Mouse (Mus musculus) limb, embryonic 14.5 days (tissue): ENCODE measurements around the gene Scyl3. TPM values are rescaled to one million over a fixed set of nuclear protein-coding genes. Genes with fewer than 3 reads are reported as not detected.

Experiments used
- ATAC-seq: fragments of 200-750 bp; cut with Nextera tagmentation; 2 replicates; pipeline ENCODE4 v1.8.0; 2017; ENCODE audit warnings: low read depth, moderate number of reproducible peaks, moderate TSS enrichment; ENCODE audit not compliant: low FRiP score
- DNase-seq: peaks from one replicate; pipeline ENCODE4 v3.0.0-alpha.2; 2015; ENCODE audit warnings: low spot score
- H3K27ac ChIP-seq: fragments of 300-500 bp; sonication (generic); replicated peaks from 2 replicates; pipeline ENCODE4 v1.5.1; 2014; ENCODE audit warnings: low read depth, mild to moderate bottlenecking, low read length, moderate library complexity, mixed read lengths
- H3K27me3 ChIP-seq: fragments of 300-500 bp; sonication (generic); 2 replicates; pipeline ENCODE4 v1.6.1; 2014; ENCODE audit warnings: low read length, mixed read lengths; ENCODE audit not compliant: control insufficient read depth, insufficient read depth
- H3K36me3 ChIP-seq: fragments of 300-500 bp; sonication (generic); 2 replicates; pipeline ENCODE4 v1.6.1; 2014; ENCODE audit warnings: mild to moderate bottlenecking, low read length, moderate library complexity, mixed read lengths; ENCODE audit not compliant: control insufficient read depth, insufficient read depth
- H3K4me1 ChIP-seq: fragments of 300-500 bp; sonication (generic); 2 replicates; pipeline ENCODE4 v1.6.1; 2014; ENCODE audit warnings: antibody characterized with exemption, low read length, mixed read lengths; ENCODE audit not compliant: control insufficient read depth, insufficient read depth
- H3K4me2 ChIP-seq: fragments of 300-500 bp; sonication (generic); replicated peaks from 2 replicates; pipeline ENCODE4 v1.6.1; 2014; ENCODE audit warnings: low read depth, mild to moderate bottlenecking, low read length, moderate library complexity; ENCODE audit not compliant: severe bottlenecking
- H3K4me3 ChIP-seq: fragments of 300-500 bp; sonication (generic); replicated peaks from 2 replicates; pipeline ENCODE4 v1.5.1; 2014; ENCODE audit warnings: low read length
- H3K9ac ChIP-seq: fragments of 300-500 bp; sonication (generic); 2 replicates; pipeline ENCODE4 v1.6.1; 2014; ENCODE audit warnings: mild to moderate bottlenecking, low read depth, low read length, moderate library complexity; ENCODE audit not compliant: severe bottlenecking
- H3K9me3 ChIP-seq: fragments of 300-500 bp; sonication (generic); 2 replicates; pipeline ENCODE4 v1.6.1; 2016; ENCODE audit warnings: low read length; ENCODE audit not compliant: control insufficient read depth
- POLR2A ChIP-seq: fragments of 200-500 bp; IDR thresholded peaks from 2 replicates; pipeline ENCODE4 v1.8.0; 2012; ENCODE audit warnings: inconsistent platforms, mild to moderate bottlenecking, moderate library complexity, borderline replicate concordance; ENCODE audit not compliant: insufficient read depth, insufficient read length; ENCODE audit errors: extremely low read depth
- WGBS: fragments of 180-500 bp; shearing (Covaris S2); extraction: QIAGEN DNeasy Blood & Tissue Kit; methylation state at CpG from one replicate; pipeline ENCODE4 v1.1.7; 2014; 5-methylcytosine and 5-hydroxymethylcytosine counted together
- polyA plus RNA-seq, 2 experiments: library from polyadenylated mRNA; depleted of rRNA in 1 of 2; stranded (reverse) in 1 of 2; unstranded in 1 of 2; fragments of >200 nt; fragmentation: Nextera tagmentation in 1 of 2; extraction: Ambion mirVana in 1 of 2; gene quantifications; 2 replicates each; pipeline versions ENCODE4 v1.2.1 to v1.2.3; 2012 to 2014

Gene Scyl3
- polyA plus RNA-seq, 2 experiments, result 15.3 to 22.5 TPM

- TF ChIP-seq POLR2A, result no peak
- H3K9me3 ChIP-seq, result no peaks in the 10 kb centered on the region
- DNase-seq, result peak; percentile 89
- H3K4me2 ChIP-seq, result no peak overlapping the region
- no peaks in the 10 kb centered on the region; the same call in 1 of the 2 replicates for H3K36me3 ChIP-seq
- H3K4me3 ChIP-seq, result no peak overlapping the region
- H3K27me3 ChIP-seq, result no peaks in the 10 kb centered on the region
- H3K27ac ChIP-seq, result no peak overlapping the region
- peak; percentile 62; the same call in 1 of the 2 replicates for ATAC-seq
- WGBS, result 0% methylated on average over 2 of the region's 2 CpGs
- H3K4me1 ChIP-seq, result peaks cover 5% of the 10 kb centered on the region; the same call in 1 of the 2 replicates
- no peak overlapping the region for H3K9ac ChIP-seq
Observed at GRCm38 (mm10) chr1:163910343-163910742, 18.6 kb upstream of the Scyl3 start.

- TF ChIP-seq POLR2A, result no peak
- Histone ChIP-seq H3K4me3 (no peak overlapping the region), H3K27ac (no peak overlapping the region), H3K36me3 (no peaks in the 10 kb centered on the region; the same call in 1 of the 2 replicates), H3K9ac (no peak overlapping the region), H3K4me2 (no peak overlapping the region), H3K4me1 (peaks cover 5% of the 10 kb centered on the region; the same call in 1 of the 2 replicates), H3K9me3 (no peaks in the 10 kb centered on the region), H3K27me3 (no peaks in the 10 kb centered on the region)
- WGBS, result 74% methylated on average over 9 of the region's 9 CpGs
- ATAC-seq (no peak), DNase-seq (no peak)
Observed at GRCm38 (mm10) chr1:163910785-163911184, 18.1 kb upstream of the Scyl3 start.

GRCm38 (mm10) chr1:163911981-163912380 lies 16.9 kb upstream of the Scyl3 start:
- peaks cover 5% of the 10 kb centered on the region; the same call in 1 of the 2 replicates for H3K4me1 ChIP-seq
- DNase-seq (no peak), ATAC-seq (no peak)
- no peak overlapping the region for H3K4me3 ChIP-seq
- H3K9me3 ChIP-seq, result no peaks in the 10 kb centered on the region
- no peak overlapping the region for H3K27ac ChIP-seq
- no peak overlapping the region for H3K9ac ChIP-seq
- peaks cover under 1% of the 10 kb centered on the region for H3K36me3 ChIP-seq
- H3K4me2 ChIP-seq, result no peak overlapping the region
- TF ChIP-seq POLR2A, result no peak
- WGBS, result 90% methylated on average over 11 of the region's 11 CpGs
- H3K27me3 ChIP-seq, result no peaks in the 10 kb centered on the region

GRCm38 (mm10) chr1:163917349-163918160 lies 11.3 kb upstream of the Scyl3 start:
- ATAC-seq (no peak), DNase-seq (no peak)
- Histone ChIP-seq H3K9ac (no peak overlapping the region), H3K27ac (no peak overlapping the region), H3K4me1 (no peaks in the 10 kb centered on the region), H3K36me3 (peaks cover 8% of the 10 kb centered on the region), H3K27me3 (no peaks in the 10 kb centered on the region), H3K9me3 (no peaks in the 10 kb centered on the region), H3K4me3 (no peak overlapping the region), H3K4me2 (no peak overlapping the region)
- 97% methylated on average over 5 of the region's 5 CpGs for WGBS
- TF ChIP-seq POLR2A, result no peak

- Histone ChIP-seq H3K4me3 (no peak overlapping the region), H3K4me1 (no peaks in the 10 kb centered on the region), H3K4me2 (no peak overlapping the region), H3K9me3 (no peaks in the 10 kb centered on the region), H3K36me3 (no peaks in the 10 kb centered on the region), H3K9ac (no peak overlapping the region), H3K27ac (no peak overlapping the region), H3K27me3 (no peaks in the 10 kb centered on the region)
- TF ChIP-seq POLR2A, result no peak
- DNase-seq (no peak), ATAC-seq (no peak)
- WGBS, result 86% methylated on average over 8 of the region's 8 CpGs
Observed at GRCm38 (mm10) chr1:163924093-163924492, 4.8 kb upstream of the Scyl3 start.
